Mouse (Mus musculus) midbrain, postnatal 0 days (tissue): ENCODE results near the gene Olfr1124. TPM values are rescaled to one million over a fixed set of nuclear protein-coding genes. Genes with fewer than 3 reads are reported as not detected.
A peak's percentile ranks its signal among the peaks of the same experiment; 100 is the strongest.

Source experiments
- ATAC-seq: fragments of 200-750 bp; cut with Nextera tagmentation; 2 replicates; pipeline ENCODE4 v1.8.0; 2017; ENCODE audit warnings: moderate number of reproducible peaks, mild to moderate bottlenecking, moderate TSS enrichment, moderate library complexity; ENCODE audit not compliant: low FRiP score
- DNase-seq: peaks from one replicate; pipeline ENCODE4 v3.0.0-alpha.2; 2015; ENCODE audit warnings: low spot score
- H3K27ac ChIP-seq: fragments of 300-500 bp; sonication (generic); 2 replicates; pipeline ENCODE4 v1.5.1; 2014; ENCODE audit warnings: low read depth, mild to moderate bottlenecking, low read length, mixed read lengths
- H3K27me3 ChIP-seq: fragments of 300-500 bp; sonication (generic); 2 replicates; pipeline ENCODE4 v1.6.1; 2014; ENCODE audit warnings: low read length, control low read depth, mixed read lengths; ENCODE audit not compliant: insufficient read depth
- H3K36me3 ChIP-seq: fragments of 300-500 bp; sonication (generic); 2 replicates; pipeline ENCODE4 v1.6.1; 2014; ENCODE audit warnings: low read length, control low read depth, mixed read lengths; ENCODE audit not compliant: insufficient read depth
- H3K4me1 ChIP-seq: fragments of 300-500 bp; sonication (generic); 2 replicates; pipeline ENCODE4 v1.6.1; 2014; ENCODE audit warnings: mild to moderate bottlenecking, control low read depth, antibody characterized with exemption, low read length, mixed read lengths; ENCODE audit not compliant: insufficient read depth
- H3K4me2 ChIP-seq: fragments of 300-500 bp; sonication (generic); 2 replicates; pipeline ENCODE4 v1.6.1; 2014; ENCODE audit warnings: low read depth, mild to moderate bottlenecking, low read length, mixed read lengths; ENCODE audit not compliant: poor library complexity, severe bottlenecking
- H3K4me3 ChIP-seq: fragments of 300-500 bp; sonication (generic); 2 replicates; pipeline ENCODE4 v1.5.1; 2014; ENCODE audit warnings: low read depth, mild to moderate bottlenecking, low read length, moderate library complexity
- H3K9ac ChIP-seq: fragments of 300-500 bp; sonication (generic); replicated peaks from 2 replicates; pipeline ENCODE4 v1.6.1; 2014; ENCODE audit warnings: mild to moderate bottlenecking, low read length, moderate library complexity, mixed read lengths; ENCODE audit not compliant: poor library complexity, severe bottlenecking
- H3K9me3 ChIP-seq: fragments of 300-500 bp; sonication (generic); 2 replicates; pipeline ENCODE4 v1.6.1; 2016; ENCODE audit warnings: low read length, control low read depth
- CTCF ChIP-seq: IDR thresholded peaks from 2 replicates; pipeline ENCODE4 v1.5.1; 2016; ENCODE audit warnings: antibody characterized with exemption, mild to moderate bottlenecking
- WGBS: fragments of 180-500 bp; shearing (Covaris S2); extraction: QIAGEN DNeasy Blood & Tissue Kit; methylation state at CpG from one replicate; pipeline ENCODE4 v1.1.7; 2014; 5-methylcytosine and 5-hydroxymethylcytosine counted together
- polyA plus RNA-seq: library from polyadenylated mRNA; unstranded; fragments of >200 nt; fragmentation: Nextera tagmentation; extraction: Ambion mirVana; gene quantifications from 2 replicates; pipeline ENCODE4 v1.2.1, GENCODE M21; 2015
- total RNA-seq: library from RNA; depleted of rRNA; stranded (reverse); fragments of >200 nt; gene quantifications from 2 replicates; pipeline ENCODE4 v1.2.3, GENCODE M21; 2014; rRNA removed

Olfr1124 gene
- total and polyA plus RNA-seq, 2 experiments from 2014 or later: 0.10 TPM; not detected in 1

DNA sequence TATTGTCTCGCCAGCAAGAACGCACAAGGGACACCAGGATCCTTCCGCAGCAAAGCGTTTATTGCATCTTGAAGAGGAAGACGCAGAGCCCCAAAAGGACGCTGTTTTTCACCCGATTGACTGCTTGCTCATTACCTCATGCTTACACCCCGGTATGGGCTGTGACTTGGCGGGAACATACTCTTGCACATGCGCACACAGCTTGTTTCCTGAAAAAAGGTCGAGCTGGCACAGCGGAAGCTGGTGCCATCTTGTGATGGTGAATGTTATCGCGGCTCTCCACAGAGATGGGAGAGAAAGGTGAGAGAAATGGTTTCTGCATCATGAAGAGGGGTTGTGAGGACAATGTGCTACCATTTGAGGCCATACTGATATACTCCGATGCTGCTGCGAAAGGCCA is 7.7 kb downstream of the Olfr1124 start:
- DNase-seq: no peak
- WGBS: 94% methylated on average over 16 of the region's 16 CpGs
- Histone ChIP-seq H3K27ac (no peak overlapping the region), H3K4me3 (no peak overlapping the region), H3K27me3 (no peaks in the 10 kb centered on the region), H3K4me2 (no peak overlapping the region), H3K4me1 (no peaks in the 10 kb centered on the region), H3K9me3 (no peaks in the 10 kb centered on the region), H3K36me3 (no peaks in the 10 kb centered on the region), H3K9ac (no peak overlapping the region)
- TF ChIP-seq CTCF: no peak
- ATAC-seq: no peak

DNA sequence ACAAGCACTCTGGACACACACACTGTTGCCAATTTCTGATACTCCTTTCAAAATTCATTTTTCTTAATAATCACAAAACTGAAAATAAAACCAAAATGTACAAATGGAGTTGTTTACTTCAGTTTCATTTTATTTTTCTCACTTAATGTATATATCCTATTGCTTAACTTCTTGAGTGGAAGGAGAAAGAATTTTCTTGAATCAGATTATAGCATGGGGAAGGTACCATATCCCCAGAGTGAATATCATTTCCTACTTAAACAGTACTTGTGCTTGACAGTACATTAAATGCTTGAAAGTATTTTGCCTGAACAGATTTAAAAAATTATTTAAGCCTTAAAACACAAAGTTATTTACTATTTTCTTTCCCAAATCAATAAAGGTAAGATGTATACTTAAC is 23.6 kb downstream of the Olfr1124 start, which contains the start of gene Olfr1126:
Olfr1126 (plus strand) TSS at position 301 of the 400 bp plus-strand sequence.
- Histone ChIP-seq H3K27ac (no peak within 1 kb of the TSS), H3K9ac (no peak within 1 kb of the TSS), H3K36me3 (no peaks in the 10 kb centered on the region), H3K4me3 (no peak within 1 kb of the TSS), H3K4me2 (no peak within 1 kb of the TSS), H3K4me1 (no peaks in the 10 kb centered on the region), H3K27me3 (no peaks in the 10 kb centered on the region), H3K9me3 (no peaks in the 10 kb centered on the region)
- no peak for DNase-seq
- TF ChIP-seq CTCF: no peak
- ATAC-seq: no peak

DNA sequence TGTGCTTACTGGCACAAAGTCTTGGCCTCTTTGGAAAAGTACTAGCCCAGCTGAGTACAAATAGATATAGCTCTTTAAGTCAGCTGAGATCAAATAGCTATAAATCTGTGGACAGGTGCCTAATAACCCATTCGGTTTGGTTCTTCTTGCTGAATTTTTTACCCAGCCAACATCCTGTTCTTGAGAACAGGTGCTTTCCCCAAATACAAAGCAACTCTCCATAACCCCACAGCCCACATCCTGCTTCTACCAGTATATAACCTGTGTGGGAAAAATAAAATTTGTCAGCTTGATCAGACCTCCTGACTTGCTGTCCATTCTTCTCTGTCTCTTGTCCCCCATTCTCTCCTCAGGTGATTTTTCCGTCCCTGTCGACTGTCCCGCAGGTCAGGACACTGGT is 31.7 kb downstream of the Olfr1124 start:
- no peak for DNase-seq
- Histone ChIP-seq H3K27ac (no peak overlapping the region), H3K4me3 (no peak overlapping the region), H3K9me3 (no peaks in the 10 kb centered on the region), H3K9ac (no peak overlapping the region), H3K4me2 (no peak overlapping the region), H3K4me1 (no peaks in the 10 kb centered on the region), H3K27me3 (no peaks in the 10 kb centered on the region), H3K36me3 (no peaks in the 10 kb centered on the region)
- 95% methylated on average over 4 of the region's 4 CpGs for WGBS
- TF ChIP-seq CTCF: no peak
- no peak for ATAC-seq

DNA sequence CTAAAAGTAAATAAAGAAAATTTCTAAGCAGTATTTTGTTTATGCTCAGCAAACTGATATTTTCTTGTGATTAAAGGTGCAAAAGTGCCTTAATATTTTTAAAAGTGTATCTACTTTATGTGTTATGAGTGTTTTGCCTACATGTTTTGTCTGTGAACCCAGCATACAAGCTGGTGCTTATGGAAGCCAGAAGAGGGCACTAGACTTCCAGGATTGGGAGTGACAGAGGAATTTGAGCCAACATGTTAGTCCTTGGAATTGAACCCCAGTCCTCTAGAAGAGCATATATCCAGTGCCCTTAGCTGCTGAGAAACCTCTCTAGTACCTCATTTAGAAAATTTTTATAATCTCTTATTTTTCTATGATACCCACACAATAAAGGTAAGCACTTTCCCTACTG is 50.1 kb downstream of the Olfr1124 start:
- Histone ChIP-seq H3K4me2 (no peak overlapping the region), H3K9me3 (no peaks in the 10 kb centered on the region), H3K4me3 (no peak overlapping the region), H3K27ac (no peak overlapping the region), H3K4me1 (no peaks in the 10 kb centered on the region), H3K27me3 (no peaks in the 10 kb centered on the region), H3K9ac (no peak overlapping the region), H3K36me3 (no peaks in the 10 kb centered on the region)
- DNase-seq: peak; percentile 21
- peak; percentile 32 for TF ChIP-seq CTCF
- ATAC-seq: no peak

DNA sequence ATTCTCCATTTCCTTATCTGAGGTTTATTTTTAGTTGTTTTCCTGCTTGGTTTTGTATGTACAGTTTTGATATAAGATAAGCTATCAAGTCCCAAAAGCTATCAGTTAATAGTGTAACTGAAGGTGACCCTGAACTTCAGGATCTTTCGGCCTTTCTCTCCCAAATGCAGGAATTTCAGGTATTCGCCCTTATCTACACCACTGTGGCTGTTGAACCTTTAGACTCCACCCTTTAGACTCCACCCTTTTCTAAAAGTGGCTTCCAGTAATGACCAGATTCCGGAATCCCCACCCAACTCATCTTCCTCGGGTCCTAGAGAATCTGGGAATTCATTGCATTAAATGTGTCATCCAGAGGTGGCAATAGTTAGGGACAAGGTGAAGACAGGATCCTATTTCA is 51.1 kb downstream of the Olfr1124 start:
- no peak overlapping the region for H3K9ac ChIP-seq
- H3K9me3 ChIP-seq: no peaks in the 10 kb centered on the region
- H3K27ac ChIP-seq: no peak overlapping the region
- no peak for DNase-seq
- no peak overlapping the region for H3K4me2 ChIP-seq
- no peak for ATAC-seq
- no peaks in the 10 kb centered on the region for H3K27me3 ChIP-seq
- TF ChIP-seq CTCF: no peak
- H3K36me3 ChIP-seq: no peaks in the 10 kb centered on the region
- WGBS: 86% methylated on average over 4 of the region's 4 CpGs
- no peaks in the 10 kb centered on the region for H3K4me1 ChIP-seq
- H3K4me3 ChIP-seq: no peak overlapping the region

DNA sequence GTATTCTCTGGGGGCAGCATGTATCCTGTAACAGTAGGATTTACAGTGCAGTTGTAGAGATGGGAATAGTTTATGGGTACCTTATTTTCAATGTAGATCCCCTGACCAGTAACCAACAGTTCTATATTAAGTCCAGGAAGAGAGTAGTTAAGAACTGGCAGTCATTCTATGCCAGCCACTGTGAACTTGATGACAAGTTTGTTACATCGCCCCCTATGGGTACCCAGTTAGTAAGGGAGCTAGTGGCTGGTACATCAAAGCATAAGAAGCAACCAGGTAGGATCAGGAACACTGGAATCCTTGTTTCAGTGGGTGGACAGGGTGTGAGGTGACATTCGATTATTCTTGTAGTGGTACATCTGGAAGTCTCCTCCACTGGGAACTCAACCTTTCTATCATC is 52.2 kb downstream of the Olfr1124 start:
- no peak for DNase-seq
- TF ChIP-seq CTCF: no peak
- no peak for ATAC-seq
- no peak overlapping the region for H3K4me2 ChIP-seq
- WGBS: 87% methylated on average over 2 of the region's 2 CpGs
- no peaks in the 10 kb centered on the region for H3K4me1 ChIP-seq
- no peak overlapping the region for H3K4me3 ChIP-seq
- H3K9me3 ChIP-seq: no peaks in the 10 kb centered on the region
- no peak overlapping the region for H3K9ac ChIP-seq
- no peaks in the 10 kb centered on the region for H3K27me3 ChIP-seq
- no peaks in the 10 kb centered on the region for H3K36me3 ChIP-seq
- H3K27ac ChIP-seq: no peak overlapping the region

Other genes with a start within 250 kb of the Olfr1124 start
- not detected in 2 replicates for gene Olfr1112, start 242.5 kb upstream of the Olfr1124 start, total RNA-seq
- not detected in 2 replicates for gene Olfr1112, start 242.5 kb upstream of the Olfr1124 start, polyA plus RNA-seq
- not detected in 2 replicates for gene Olfr1113, start 221.3 kb upstream of the Olfr1124 start, total RNA-seq
- not detected in 2 replicates for gene Olfr1113, start 221.3 kb upstream of the Olfr1124 start, polyA plus RNA-seq
- not detected in 2 replicates for gene Olfr1115, start 182.3 kb upstream of the Olfr1124 start, total RNA-seq
- not detected in 2 replicates for gene Olfr1115, start 182.3 kb upstream of the Olfr1124 start, polyA plus RNA-seq
- not detected in 2 replicates for gene Olfr1116, start 162.7 kb upstream of the Olfr1124 start, total RNA-seq
- gene Olfr1116, start 162.7 kb upstream of the Olfr1124 start, polyA plus RNA-seq: not detected in 2 replicates
- not detected in 2 replicates for gene Olfr1118, start 122.7 kb upstream of the Olfr1124 start, total RNA-seq
- gene Olfr1118, start 122.7 kb upstream of the Olfr1124 start, polyA plus RNA-seq: not detected in 2 replicates
- gene Olfr1120, start 75.5 kb upstream of the Olfr1124 start, total RNA-seq: not detected in 2 replicates
- gene Olfr1120, start 75.5 kb upstream of the Olfr1124 start, polyA plus RNA-seq: not detected in 2 replicates
- not detected in 2 replicates for gene Olfr1121, start 60.4 kb upstream of the Olfr1124 start, total RNA-seq
- not detected in 2 replicates for gene Olfr1121, start 60.4 kb upstream of the Olfr1124 start, polyA plus RNA-seq
- not detected in 2 replicates for gene Olfr1122, start 44.4 kb upstream of the Olfr1124 start, total RNA-seq
- not detected in 2 replicates for gene Olfr1122, start 44.4 kb upstream of the Olfr1124 start, polyA plus RNA-seq
- not detected in 2 replicates for gene Olfr1123, start 13.6 kb upstream of the Olfr1124 start, total RNA-seq
- gene Olfr1123, start 13.6 kb upstream of the Olfr1124 start, polyA plus RNA-seq: not detected in 2 replicates
- gene Olfr1126, start 23.7 kb downstream of the Olfr1124 start, total RNA-seq: not detected in 2 replicates
- not detected in 2 replicates for gene Olfr1126, start 23.7 kb downstream of the Olfr1124 start, polyA plus RNA-seq
- not detected in 2 replicates for gene Pramel7, start 66.8 kb downstream of the Olfr1124 start, total RNA-seq
- gene Pramel7, start 66.8 kb downstream of the Olfr1124 start, polyA plus RNA-seq: not detected in 2 replicates
- gene Pramel6, start 76.3 kb downstream of the Olfr1124 start, total RNA-seq: not detected in 2 replicates
- not detected in 2 replicates for gene Pramel6, start 76.3 kb downstream of the Olfr1124 start, polyA plus RNA-seq
- gene Olfr153, start 101.5 kb downstream of the Olfr1124 start, total RNA-seq: 0.52 TPM in 1 of 2 replicates, not detected in the other
- gene Olfr153, start 101.5 kb downstream of the Olfr1124 start, polyA plus RNA-seq: not detected in 2 replicates
- gene Olfr1128, start 115.3 kb downstream of the Olfr1124 start, total RNA-seq: not detected in 2 replicates
- not detected in 2 replicates for gene Olfr1128, start 115.3 kb downstream of the Olfr1124 start, polyA plus RNA-seq
- gene Olfr1129, start 143.6 kb downstream of the Olfr1124 start, total RNA-seq: not detected in 2 replicates
- gene Olfr1129, start 143.6 kb downstream of the Olfr1124 start, polyA plus RNA-seq: not detected in 2 replicates
- not detected in 2 replicates for gene Olfr1130, start 175.9 kb downstream of the Olfr1124 start, total RNA-seq
- gene Olfr1130, start 175.9 kb downstream of the Olfr1124 start, polyA plus RNA-seq: not detected in 2 replicates
- gene Olfr1131, start 196.8 kb downstream of the Olfr1124 start, total RNA-seq: 0.38 TPM in 1 of 2 replicates, not detected in the other
- gene Olfr1131, start 196.8 kb downstream of the Olfr1124 start, polyA plus RNA-seq: not detected in 2 replicates
- gene Olfr1132, start 207.3 kb downstream of the Olfr1124 start, total RNA-seq: not detected in 2 replicates
- gene Olfr1132, start 207.3 kb downstream of the Olfr1124 start, polyA plus RNA-seq: not detected in 2 replicates
- not detected in 2 replicates for gene Olfr1133, start 217.1 kb downstream of the Olfr1124 start, total RNA-seq
- not detected in 2 replicates for gene Olfr1133, start 217.1 kb downstream of the Olfr1124 start, polyA plus RNA-seq
- gene Olfr1134, start 228.2 kb downstream of the Olfr1124 start, total RNA-seq: not detected in 2 replicates
- not detected in 2 replicates for gene Olfr1134, start 228.2 kb downstream of the Olfr1124 start, polyA plus RNA-seq
- not detected in 2 replicates for gene Olfr1135, start 243.4 kb downstream of the Olfr1124 start, total RNA-seq
- not detected in 2 replicates for gene Olfr1135, start 243.4 kb downstream of the Olfr1124 start, polyA plus RNA-seq